Mouse (Mus musculus) CH12F3 (cell line): ENCODE measurements around the gene Mrpl9.

Experiments
- in situ Hi-C: fragments of 300-500 bp; cut with MboI; formaldehyde crosslinking; loops from 2 replicates; pipeline ENCODE4 v1.14.3; 2020; ENCODE audit warnings: low sequenced_read_pairs

The Mrpl9 gene

GRCm38 (mm10) chr3:94463926-94464578 is 20.9 kb downstream of the Mrpl9 start:
- in situ Hi-C loops: loop anchor here (25.0 kb wide), 1 partner anchor 373 kb away; the partner anchor contains the start of gene Pogz

- in situ Hi-C loops: loop anchor here (25.0 kb wide), 1 partner anchor 371 kb away; the partner anchor contains the start of gene Pogz
Measured at GRCm38 (mm10) chr3:94465632-94466430, 22.7 kb downstream of the Mrpl9 start.

GRCm38 (mm10) chr3:94468931-94469330 is 25.8 kb downstream of the Mrpl9 start:
- in situ Hi-C loops: loop anchor here (25.0 kb wide), 1 partner anchor 368 kb away; the partner anchor contains the start of gene Pogz

GRCm38 (mm10) chr3:94472447-94473114 is 29.5 kb downstream of the Mrpl9 start:
- in situ Hi-C loops: loop anchor here (25.0 kb wide), 1 partner anchor 365 kb away; the partner anchor contains the start of gene Pogz

- in situ Hi-C loops: loop anchor here (25.0 kb wide), 1 partner anchor 364 kb away; the partner anchor contains the start of gene Pogz
Measured at GRCm38 (mm10) chr3:94473115-94473505, 30.0 kb downstream of the Mrpl9 start.

DNA sequence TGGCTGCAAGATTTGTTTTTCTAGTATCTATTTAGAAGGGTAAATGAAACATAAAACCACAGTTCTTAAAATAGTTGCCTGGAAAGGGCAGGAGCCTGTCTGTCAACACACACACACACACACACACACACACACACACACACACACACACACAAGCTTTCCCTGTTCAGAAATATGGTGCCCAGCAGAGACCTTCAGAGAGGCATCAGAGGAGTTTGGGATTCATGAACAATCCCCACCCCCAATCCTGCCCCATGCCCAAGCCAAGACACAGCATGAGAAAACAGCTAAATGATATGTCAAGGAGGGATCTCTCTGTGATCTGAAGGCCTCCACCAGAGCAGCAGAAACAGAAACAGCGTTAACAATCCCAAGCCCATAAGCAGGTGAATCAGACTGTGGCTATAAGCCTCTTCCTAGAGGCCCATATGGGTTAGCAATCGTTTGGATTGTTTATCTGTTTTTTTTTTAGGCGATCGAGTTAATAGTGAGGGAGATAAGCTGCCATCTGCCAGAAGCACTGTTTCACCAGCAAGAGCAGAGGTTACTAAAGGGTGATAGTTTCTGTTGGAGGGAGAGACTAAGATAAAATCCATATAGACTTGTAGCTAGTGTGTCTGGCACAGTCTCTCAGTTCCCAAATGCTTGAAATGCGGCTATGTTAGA is 30.6 kb downstream of the Mrpl9 start:
- in situ Hi-C loops: loop anchor here (25.0 kb wide), 1 partner anchor 364 kb away; the partner anchor contains the start of gene Pogz

DNA sequence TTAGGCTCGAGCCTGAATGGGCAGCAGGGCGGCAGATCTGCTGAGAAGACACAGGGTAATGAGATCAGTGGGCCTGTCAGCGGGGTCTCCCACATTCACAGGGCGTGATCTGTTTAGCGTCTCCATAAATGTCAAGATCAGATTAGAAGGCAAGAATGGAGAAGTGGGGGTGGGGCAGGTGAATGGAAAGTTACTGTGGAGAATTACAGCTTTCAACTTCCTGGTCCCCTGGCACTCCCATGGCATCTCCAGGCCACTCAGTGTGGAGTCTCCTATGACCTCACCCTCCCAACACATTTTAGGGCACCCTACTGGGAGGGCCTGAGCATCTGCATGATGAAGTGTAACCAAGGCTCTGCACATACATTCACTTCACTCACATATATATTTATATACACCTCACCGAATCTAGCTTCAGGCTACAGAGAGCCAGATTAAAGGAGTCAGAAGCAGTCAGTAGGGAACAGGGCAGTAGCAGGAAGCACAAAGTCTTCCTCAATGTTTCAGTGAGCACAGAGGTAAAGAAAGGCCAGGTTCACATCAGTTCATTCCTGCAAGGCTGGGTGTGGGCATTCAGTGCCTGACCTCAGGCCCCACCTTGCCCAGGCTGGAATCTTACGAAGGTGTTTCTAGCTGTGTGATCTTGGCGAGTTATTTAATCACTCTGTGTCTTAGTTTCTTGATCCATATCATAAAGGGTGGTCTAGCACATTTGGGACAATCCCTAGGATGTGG is 33.4 kb downstream of the Mrpl9 start:
- in situ Hi-C loops: no loop called here

DNA sequence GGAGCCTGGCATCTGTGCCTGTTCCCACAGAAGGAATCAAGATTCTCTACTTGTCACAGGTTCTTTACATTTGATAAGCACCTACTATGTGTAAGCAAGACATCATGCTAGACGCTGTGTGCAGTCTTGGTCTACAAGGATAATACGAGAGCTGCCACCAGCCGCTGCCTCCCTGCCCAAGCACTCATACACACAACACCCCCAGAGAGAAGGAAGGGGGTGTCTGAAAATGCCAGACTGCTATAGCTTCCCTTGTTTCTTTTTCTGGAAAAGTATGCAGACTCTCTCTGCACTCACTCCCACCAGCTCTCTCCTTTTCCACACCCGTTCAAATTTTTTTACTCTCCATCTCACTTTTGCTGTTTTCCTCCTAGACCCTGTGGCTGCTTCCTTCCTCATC is 34.3 kb downstream of the Mrpl9 start:
- in situ Hi-C loops: no loop called here

- in situ Hi-C loops: no loop called here
Measured at GRCm38 (mm10) chr3:94477981-94478422, 34.9 kb downstream of the Mrpl9 start, which contains the start of gene Celf3. Gene Celf3 (plus strand): TSS chr3:94478295.

DNA sequence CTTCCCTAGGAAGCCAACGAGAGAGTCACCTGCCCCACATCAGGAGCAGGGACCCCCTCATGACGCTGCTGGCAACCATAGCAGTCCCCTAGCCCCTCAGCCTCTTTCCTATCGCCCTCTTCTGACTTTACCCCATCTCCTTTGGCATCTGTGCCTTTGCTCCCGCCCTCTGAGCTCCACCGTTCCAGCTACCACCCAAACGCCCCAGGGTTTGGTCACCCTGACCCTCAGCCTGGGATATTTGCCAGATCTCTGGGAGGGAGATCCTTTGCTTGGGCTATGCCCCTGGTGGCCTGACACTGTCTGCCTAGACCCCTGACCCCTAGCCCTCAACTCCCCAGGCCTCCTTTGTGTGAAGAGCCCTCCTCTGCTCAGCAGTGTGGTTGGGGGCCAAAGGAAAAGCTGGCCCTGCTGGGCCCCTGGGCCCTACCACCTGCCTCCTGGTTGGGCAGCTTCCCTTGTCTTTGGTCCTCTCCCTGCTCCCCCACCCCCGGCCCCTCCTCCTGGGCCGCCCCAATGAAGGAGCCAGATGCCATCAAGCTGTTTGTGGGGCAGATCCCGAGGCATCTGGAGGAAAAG is 35.6 kb downstream of the Mrpl9 start:
- in situ Hi-C loops: no loop called here

- in situ Hi-C loops: no loop called here
Measured at GRCm38 (mm10) chr3:94479564-94479963, 36.4 kb downstream of the Mrpl9 start.

DNA sequence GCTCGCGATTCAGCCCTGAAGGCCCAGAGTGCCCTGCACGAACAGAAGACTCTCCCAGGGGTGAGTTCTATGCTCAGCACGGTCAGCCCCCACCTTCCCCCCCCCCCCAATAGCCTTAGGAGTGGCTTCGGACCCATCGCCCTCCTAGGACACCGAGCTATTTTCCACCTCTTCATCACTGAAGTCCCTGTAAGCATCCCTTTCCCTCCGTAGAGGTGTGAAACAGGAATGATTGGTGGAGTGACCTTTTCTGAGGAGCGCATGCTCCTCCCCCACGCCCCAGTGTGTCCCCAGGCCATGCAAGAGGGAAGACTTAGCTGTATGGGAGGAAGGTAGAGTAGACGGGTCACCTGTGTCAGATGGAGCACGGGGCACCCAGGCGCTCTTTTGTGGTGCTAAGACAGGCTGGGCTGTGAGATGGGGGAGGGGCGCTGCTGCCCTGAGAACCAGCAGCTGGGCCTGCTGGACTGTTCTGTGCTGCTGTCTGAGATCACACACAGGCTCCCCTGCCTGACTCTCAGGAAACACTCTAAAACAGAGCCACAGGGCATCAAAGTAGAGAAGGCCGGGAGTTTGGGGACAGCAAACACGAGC is 37.3 kb downstream of the Mrpl9 start, which contains the start of gene Riiad1:
Riiad1 (minus strand) TSS at position 51 of the 594 bp plus-strand sequence.
- in situ Hi-C loops: no loop called here

DNA sequence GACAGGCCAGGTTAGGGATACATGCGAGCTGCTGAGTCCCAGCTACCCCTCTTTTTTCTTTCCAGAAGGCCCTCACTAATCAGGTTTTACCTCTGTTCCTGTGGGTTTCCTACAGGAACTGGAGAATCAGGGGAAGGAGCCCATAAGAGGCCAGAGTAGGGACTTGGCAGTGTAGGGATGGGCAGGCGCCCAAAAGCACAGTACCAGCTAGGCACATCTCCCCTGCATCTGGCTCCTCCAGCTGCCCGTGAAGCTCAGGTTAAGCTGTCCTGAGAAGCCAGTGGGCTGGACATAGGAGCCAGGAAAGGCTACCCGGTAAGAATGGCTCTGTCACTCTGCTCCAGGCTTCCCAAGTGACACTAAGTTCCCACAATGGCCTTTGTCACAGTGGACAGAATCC is 38.3 kb downstream of the Mrpl9 start:
- in situ Hi-C loops: no loop called here

GRCm38 (mm10) chr3:94482764-94483385 is 39.8 kb downstream of the Mrpl9 start:
- in situ Hi-C loops: no loop called here

DNA sequence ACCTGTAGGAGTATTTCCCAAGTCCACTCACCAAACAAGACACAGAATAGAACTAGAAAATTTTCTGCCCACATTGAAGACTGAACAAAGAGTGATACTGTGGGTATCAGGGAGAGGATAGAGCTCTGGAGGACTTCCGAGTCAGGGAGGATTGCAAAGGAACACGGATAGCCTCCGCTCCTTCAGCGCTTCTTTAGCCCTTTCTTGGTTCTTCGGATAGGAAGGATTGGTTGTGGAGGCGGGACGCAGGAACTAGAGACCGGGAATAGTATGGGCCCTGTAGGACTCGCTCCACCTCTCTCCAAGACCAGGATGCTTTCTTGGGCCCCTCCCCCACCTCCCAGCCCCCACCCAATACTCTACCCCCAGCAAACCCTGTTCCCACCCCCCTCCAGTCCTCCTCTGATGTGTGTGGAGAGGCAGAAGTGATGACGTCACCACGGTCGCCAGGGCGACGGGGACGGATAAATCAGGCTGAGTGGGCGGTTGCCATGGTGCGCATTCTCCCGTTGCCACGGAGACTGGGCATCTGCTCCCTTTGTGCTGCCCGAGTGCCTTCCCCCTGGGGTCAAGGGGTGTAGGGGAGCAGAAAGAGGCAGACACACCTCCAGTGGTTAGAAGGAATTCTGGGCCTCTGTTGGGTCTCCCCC is 40.8 kb downstream of the Mrpl9 start:
- in situ Hi-C loops: no loop called here

DNA sequence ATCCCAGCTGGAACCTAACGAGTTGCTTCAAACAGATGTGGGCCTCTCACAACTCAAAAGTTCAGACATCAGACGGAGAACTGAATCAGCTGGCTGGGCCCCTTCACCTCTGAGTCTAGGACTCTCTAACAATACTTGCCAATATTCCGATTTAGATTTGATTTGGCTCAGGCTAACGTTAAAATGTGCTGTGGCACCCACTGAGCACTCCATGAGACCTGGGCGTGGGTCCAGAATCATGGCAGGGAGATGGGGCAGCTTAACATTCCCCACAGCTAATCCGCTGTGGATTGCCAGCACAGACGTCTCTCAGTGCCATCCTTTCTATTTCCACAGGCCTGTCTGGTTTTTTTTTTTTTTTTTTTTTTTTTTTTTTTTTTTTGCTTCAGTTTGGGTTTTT is 42.8 kb downstream of the Mrpl9 start:
- in situ Hi-C loops: no loop called here

- in situ Hi-C loops: no loop called here
Measured at GRCm38 (mm10) chr3:94487581-94487980, 44.5 kb downstream of the Mrpl9 start.

DNA sequence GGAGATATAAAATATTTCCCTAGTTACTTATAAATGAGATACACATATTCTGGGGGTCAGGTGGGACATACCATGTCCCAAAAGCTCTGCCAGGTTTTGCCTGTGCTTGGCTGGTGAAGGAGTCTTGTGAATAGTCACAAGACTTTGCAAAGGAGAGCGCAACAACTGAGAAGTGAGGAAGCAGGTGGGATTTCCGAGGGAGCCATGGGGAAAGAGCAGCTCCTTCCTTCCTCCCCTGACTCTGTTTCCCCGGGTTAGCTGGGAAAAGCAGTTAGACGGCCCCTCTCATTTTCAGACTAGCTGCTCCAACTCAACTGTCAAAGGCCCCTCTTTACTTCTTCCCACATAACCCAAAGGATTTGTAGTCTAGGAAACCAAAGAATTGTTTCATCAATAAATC is 54.0 kb downstream of the Mrpl9 start:
- in situ Hi-C loops: no loop called here
